Mouse (Mus musculus) lung, adult 2 months (tissue): ENCODE results near the gene Map7d2.
"Not testable (repeated sequence)": the region's sequence is repeated elsewhere in the genome, so short reads cannot be mapped to it uniquely, and the experiment has no call there.

ENCODE experiments used
- CTCF ChIP-seq: fragments of 200-500 bp; IDR thresholded peaks from 2 replicates; pipeline ENCODE4 v1.5.1; 2011; ENCODE audit warnings: mild to moderate bottlenecking, low read length, control low read depth; ENCODE audit not compliant: insufficient read depth
- POLR2A ChIP-seq: fragments of 200-500 bp; IDR thresholded peaks from 2 replicates; pipeline ENCODE4 v1.6.1; 2011; ENCODE audit warnings: low read depth, mild to moderate bottlenecking, control low read depth, low read length, borderline replicate concordance; ENCODE audit errors: extremely low read depth

DNA sequence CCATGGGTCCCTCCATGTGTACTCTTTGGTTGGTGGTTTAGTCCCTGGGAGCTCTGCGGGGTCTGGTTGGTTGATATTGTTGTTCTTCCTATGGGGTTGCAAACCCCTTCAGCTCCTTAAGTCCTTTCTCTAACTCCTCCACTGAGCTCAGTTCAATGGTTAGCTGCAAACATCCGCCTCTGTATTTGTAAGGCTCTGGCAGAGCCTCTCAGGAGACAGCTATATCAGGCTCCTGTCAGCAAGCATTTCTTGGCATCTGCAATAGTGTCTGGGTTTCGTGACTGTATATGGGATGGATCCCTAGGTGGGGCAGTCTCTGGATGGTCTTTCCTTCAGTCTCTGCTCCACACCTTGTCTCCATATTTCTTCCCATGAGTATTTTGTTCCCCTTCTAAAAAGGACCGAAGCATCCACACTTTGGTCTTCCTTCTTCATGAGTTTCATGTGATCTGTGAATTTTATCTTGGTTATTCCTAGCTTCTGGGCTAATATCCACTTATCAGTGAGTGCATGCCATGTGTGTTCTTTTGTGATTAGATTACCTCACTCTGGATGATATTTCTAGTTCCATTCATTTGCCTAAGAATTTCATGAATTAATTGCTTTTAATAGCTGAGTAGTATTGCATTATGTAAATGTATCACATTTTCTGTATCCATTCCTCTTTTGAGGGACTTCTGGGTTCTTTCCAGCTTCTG lies 64.0 kb downstream of the Map7d2 start:
- TF ChIP-seq CTCF, POLR2A: not testable (repeated sequence)
